Mouse (Mus musculus) midbrain, postnatal 0 days (tissue): ENCODE data around the gene Tbx21. TPM values are rescaled to one million over a fixed set of nuclear protein-coding genes. Genes with fewer than 3 reads are reported as not detected.

Experiments
- ATAC-seq: fragments of 200-750 bp; cut with Nextera tagmentation; 2 replicates; pipeline ENCODE4 v1.8.0; 2017; ENCODE audit warnings: moderate number of reproducible peaks, mild to moderate bottlenecking, moderate TSS enrichment, moderate library complexity; ENCODE audit not compliant: low FRiP score
- DNase-seq: peaks from one replicate; pipeline ENCODE4 v3.0.0-alpha.2; 2015; ENCODE audit warnings: low spot score
- H3K27ac ChIP-seq: fragments of 300-500 bp; sonication (generic); 2 replicates; pipeline ENCODE4 v1.5.1; 2014; ENCODE audit warnings: low read depth, mild to moderate bottlenecking, low read length, mixed read lengths
- H3K27me3 ChIP-seq: fragments of 300-500 bp; sonication (generic); 2 replicates; pipeline ENCODE4 v1.6.1; 2014; ENCODE audit warnings: low read length, control low read depth, mixed read lengths; ENCODE audit not compliant: insufficient read depth
- H3K36me3 ChIP-seq: fragments of 300-500 bp; sonication (generic); 2 replicates; pipeline ENCODE4 v1.6.1; 2014; ENCODE audit warnings: low read length, control low read depth, mixed read lengths; ENCODE audit not compliant: insufficient read depth
- H3K4me1 ChIP-seq: fragments of 300-500 bp; sonication (generic); 2 replicates; pipeline ENCODE4 v1.6.1; 2014; ENCODE audit warnings: mild to moderate bottlenecking, control low read depth, antibody characterized with exemption, low read length, mixed read lengths; ENCODE audit not compliant: insufficient read depth
- H3K4me2 ChIP-seq: fragments of 300-500 bp; sonication (generic); 2 replicates; pipeline ENCODE4 v1.6.1; 2014; ENCODE audit warnings: low read depth, mild to moderate bottlenecking, low read length, mixed read lengths; ENCODE audit not compliant: poor library complexity, severe bottlenecking
- H3K4me3 ChIP-seq: fragments of 300-500 bp; sonication (generic); 2 replicates; pipeline ENCODE4 v1.5.1; 2014; ENCODE audit warnings: low read depth, mild to moderate bottlenecking, low read length, moderate library complexity
- H3K9ac ChIP-seq: fragments of 300-500 bp; sonication (generic); replicated peaks from 2 replicates; pipeline ENCODE4 v1.6.1; 2014; ENCODE audit warnings: mild to moderate bottlenecking, low read length, moderate library complexity, mixed read lengths; ENCODE audit not compliant: poor library complexity, severe bottlenecking
- H3K9me3 ChIP-seq: fragments of 300-500 bp; sonication (generic); 2 replicates; pipeline ENCODE4 v1.6.1; 2016; ENCODE audit warnings: low read length, control low read depth
- CTCF ChIP-seq: IDR thresholded peaks from 2 replicates; pipeline ENCODE4 v1.5.1; 2016; ENCODE audit warnings: antibody characterized with exemption, mild to moderate bottlenecking
- WGBS: fragments of 180-500 bp; shearing (Covaris S2); extraction: QIAGEN DNeasy Blood & Tissue Kit; methylation state at CpG from one replicate; pipeline ENCODE4 v1.1.7; 2014; 5-methylcytosine and 5-hydroxymethylcytosine counted together
- polyA plus RNA-seq: library from polyadenylated mRNA; unstranded; fragments of >200 nt; fragmentation: Nextera tagmentation; extraction: Ambion mirVana; gene quantifications from 2 replicates; pipeline ENCODE4 v1.2.1, GENCODE M21; 2015
- total RNA-seq: library from RNA; depleted of rRNA; stranded (reverse); fragments of >200 nt; gene quantifications from 2 replicates; pipeline ENCODE4 v1.2.3, GENCODE M21; 2014

Gene Tbx21
- total and polyA plus RNA-seq, 2 experiments from 2014 or later: 0.11 to 0.14 TPM

DNA sequence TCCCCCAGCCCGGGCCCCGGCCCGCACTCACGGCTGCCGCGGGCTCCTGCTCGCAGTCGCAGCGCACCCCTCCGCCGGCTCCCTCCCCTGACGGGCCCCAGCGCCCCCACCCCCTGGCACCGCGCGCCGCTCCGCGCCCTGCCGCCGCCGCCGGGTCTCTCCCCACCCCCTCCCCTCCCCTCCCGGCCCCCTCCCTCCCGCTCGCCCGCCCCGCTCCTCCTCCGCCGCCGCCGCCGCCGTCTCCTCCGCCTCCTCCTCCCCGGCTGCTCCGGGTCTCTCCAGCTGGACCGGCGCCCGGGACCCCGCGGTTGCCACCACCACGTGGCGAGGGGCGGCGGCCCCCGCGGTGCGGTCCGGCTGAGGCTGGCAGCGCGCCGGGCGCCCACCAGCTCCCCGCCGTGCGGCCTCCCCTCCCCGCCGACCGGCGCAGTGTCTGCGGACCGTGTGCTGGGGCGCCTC lies 36.2 kb upstream of the Tbx21 start, which contains the start of gene Tbkbp1:
Tbkbp1 (minus strand) TSS at position 153 of the 459 bp plus-strand sequence.
- WGBS: 4% methylated on average over 19 of the region's 64 CpGs

DNA sequence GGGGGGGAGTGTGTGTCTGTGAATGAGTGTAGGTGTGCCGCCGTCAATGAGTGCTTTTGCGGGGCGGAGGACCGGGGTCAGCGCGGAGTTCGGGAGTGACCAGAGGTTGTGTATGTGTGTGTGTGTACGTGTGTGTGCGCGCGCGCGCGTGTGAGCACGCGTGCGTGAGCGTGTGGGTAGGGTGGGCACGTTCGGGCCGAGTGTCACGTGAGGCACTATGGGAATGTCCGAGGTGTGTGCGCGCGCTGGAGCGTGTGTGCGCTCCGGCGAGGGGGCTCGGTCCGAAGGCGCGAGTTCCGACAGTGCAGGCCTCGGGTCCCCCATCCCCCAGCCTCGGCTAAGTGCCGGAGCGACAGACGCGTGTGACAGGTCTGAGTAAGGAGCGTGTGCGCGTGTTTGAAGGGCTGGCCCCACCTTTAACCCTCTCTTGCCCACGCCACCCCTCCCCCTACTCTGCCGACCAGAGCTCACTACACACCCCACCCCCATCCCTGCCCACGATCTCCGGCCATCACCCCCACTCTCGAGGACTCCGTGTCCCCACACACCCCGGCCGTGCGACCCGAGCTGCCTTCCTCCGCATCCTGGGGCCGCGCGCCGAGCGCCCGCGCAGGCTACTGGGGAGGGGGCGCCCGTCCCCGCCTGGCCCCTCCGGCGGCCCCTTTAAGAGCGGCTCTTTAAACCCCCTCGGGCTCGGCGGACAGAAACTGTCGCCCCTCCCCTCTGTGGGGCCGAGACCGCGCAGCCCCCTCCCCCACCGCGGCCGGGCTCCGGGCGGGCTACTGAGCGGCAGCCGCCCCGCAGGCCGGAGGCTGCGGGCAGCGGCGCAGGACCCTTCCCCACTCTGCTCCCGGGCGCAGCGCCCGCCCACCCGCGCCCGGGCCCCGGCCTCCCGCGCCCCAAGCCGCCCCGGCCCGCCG lies 35.5 kb upstream of the Tbx21 start:
- no peak for TF ChIP-seq CTCF
- WGBS: under 1% methylated on average over 77 of the region's 102 CpGs
- peak; percentile 85 for ATAC-seq
- Histone ChIP-seq H3K27me3 (no peaks in the 10 kb centered on the region), H3K9ac (peak overlapping the region; percentile 94), H3K4me1 (peaks cover 15% of the 10 kb centered on the region), H3K4me3 (peak overlapping the region; percentile 82), H3K36me3 (peaks cover 22% of the 10 kb centered on the region), H3K4me2 (peak overlapping the region; percentile 75), H3K27ac (peak overlapping the region; percentile 87), H3K9me3 (no peaks in the 10 kb centered on the region)
- DNase-seq: peak; percentile 88

More for the DNA sequence above, 36.2 kb upstream of the Tbx21 start, which contains the start of gene Tbkbp1:
- Histone ChIP-seq H3K4me3 (peak within 1 kb of the TSS; percentile 82), H3K9me3 (no peaks in the 10 kb centered on the region), H3K27ac (peak within 1 kb of the TSS; percentile 87), H3K36me3 (peaks cover 15% of the 10 kb centered on the region), H3K4me2 (peak within 1 kb of the TSS; percentile 75), H3K27me3 (no peaks in the 10 kb centered on the region), H3K9ac (peak within 1 kb of the TSS; percentile 94), H3K4me1 (peaks cover 15% of the 10 kb centered on the region)
- ATAC-seq (peak; percentile 18), DNase-seq (peak; percentile 39)
- TF ChIP-seq CTCF: no peak

GRCm38 (mm10) chr11:97149995-97150410 lies 34.9 kb upstream of the Tbx21 start:
- Histone ChIP-seq H3K27ac (peak overlapping the region; percentile 87), H3K27me3 (no peaks in the 10 kb centered on the region), H3K9ac (peak overlapping the region; percentile 62), H3K4me2 (peak overlapping the region; percentile 75), H3K36me3 (peaks cover 27% of the 10 kb centered on the region), H3K9me3 (no peaks in the 10 kb centered on the region), H3K4me3 (peak overlapping the region; percentile 82), H3K4me1 (peaks cover 15% of the 10 kb centered on the region)
- no peak; the same call in 1 of the 2 replicates for ATAC-seq
- no peak for TF ChIP-seq CTCF
- peak; percentile 64 for DNase-seq
- WGBS: 3% methylated on average over 14 of the region's 14 CpGs

DNA sequence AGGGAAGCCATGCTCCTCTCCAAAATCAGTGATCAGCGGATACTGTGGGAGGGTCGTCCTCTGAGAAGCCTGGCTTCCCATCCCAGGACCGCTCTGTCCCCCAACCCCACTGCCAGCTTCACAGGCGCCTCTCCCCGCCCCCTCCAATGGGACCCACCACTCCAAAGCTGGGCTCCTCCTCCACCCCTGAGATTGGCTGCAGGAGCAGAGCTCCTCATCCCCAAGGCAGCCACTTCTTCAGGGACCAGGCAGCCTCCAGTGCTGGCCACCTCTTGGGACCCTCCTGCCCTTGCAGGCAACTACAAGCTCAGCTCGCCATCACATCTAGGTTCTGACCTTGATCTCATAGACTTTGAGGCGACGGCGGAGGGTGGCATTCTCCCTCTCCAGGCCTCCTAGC lies 33.9 kb upstream of the Tbx21 start:
- H3K36me3 ChIP-seq: peaks cover 32% of the 10 kb centered on the region
- no peak for TF ChIP-seq CTCF
- no peak overlapping the region for H3K4me3 ChIP-seq
- peak overlapping the region; percentile 75; the same call in 1 of the 2 replicates for H3K4me2 ChIP-seq
- 0 out of 2 replicates have a peak overlapping the region, but pooled peaks have one; percentile 19 for H3K9ac ChIP-seq
- H3K9me3 ChIP-seq: no peaks in the 10 kb centered on the region
- no peak overlapping the region for H3K27ac ChIP-seq
- 37% methylated on average over 9 of the region's 9 CpGs for WGBS
- no peak for DNase-seq
- no peak for ATAC-seq
- no peaks in the 10 kb centered on the region for H3K27me3 ChIP-seq
- peaks cover 15% of the 10 kb centered on the region for H3K4me1 ChIP-seq

DNA sequence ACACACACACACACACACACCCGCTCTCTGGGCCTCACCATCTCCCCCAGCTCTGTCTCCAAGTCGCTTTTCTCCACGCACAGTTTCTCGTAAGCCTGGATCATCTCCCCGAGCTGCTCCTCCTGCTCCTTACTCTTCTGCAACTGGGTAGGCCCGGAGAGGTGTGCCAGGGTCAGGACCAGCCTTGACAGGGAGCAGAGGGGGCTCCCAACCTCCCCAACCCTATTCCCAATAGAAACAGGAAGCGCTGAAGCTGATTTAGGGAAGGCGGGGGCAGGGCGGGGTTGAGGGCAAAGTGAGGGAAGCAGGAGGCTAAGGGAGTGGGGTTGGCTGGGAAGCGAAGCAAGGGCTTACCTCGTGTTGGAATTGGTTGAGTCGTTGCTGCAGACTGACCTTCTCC lies 33.5 kb upstream of the Tbx21 start:
- Histone ChIP-seq H3K4me3 (no peak overlapping the region), H3K4me1 (peaks cover 15% of the 10 kb centered on the region), H3K27me3 (no peaks in the 10 kb centered on the region), H3K36me3 (peaks cover 37% of the 10 kb centered on the region), H3K9ac (no peak overlapping the region), H3K9me3 (no peaks in the 10 kb centered on the region), H3K27ac (no peak overlapping the region), H3K4me2 (peak overlapping the region; percentile 75; the same call in 1 of the 2 replicates)
- no peak for ATAC-seq
- TF ChIP-seq CTCF: no peak
- WGBS: 41% methylated on average over 12 of the region's 12 CpGs
- DNase-seq: no peak

GRCm38 (mm10) chr11:97147333-97147732 lies 32.2 kb upstream of the Tbx21 start:
- H3K27ac ChIP-seq: no peak overlapping the region
- H3K27me3 ChIP-seq: no peaks in the 10 kb centered on the region; the same call in 1 of the 2 replicates
- H3K9ac ChIP-seq: no peak overlapping the region
- H3K36me3 ChIP-seq: peaks cover 42% of the 10 kb centered on the region
- TF ChIP-seq CTCF: no peak
- ATAC-seq (no peak), DNase-seq (no peak)
- no peak overlapping the region for H3K4me2 ChIP-seq
- H3K4me3 ChIP-seq: no peak overlapping the region
- H3K4me1 ChIP-seq: peaks cover 9% of the 10 kb centered on the region
- WGBS: 86% methylated on average over 8 of the region's 8 CpGs
- H3K9me3 ChIP-seq: no peaks in the 10 kb centered on the region
